Mouse (Mus musculus) cerebellum, adult 11 months (tissue): Measurements from ENCODE around the gene Tent5d.

Experiments
- DNase-seq: peaks from one replicate; pipeline ENCODE4 v3.0.0; 2022

Gene Tent5d

DNA sequence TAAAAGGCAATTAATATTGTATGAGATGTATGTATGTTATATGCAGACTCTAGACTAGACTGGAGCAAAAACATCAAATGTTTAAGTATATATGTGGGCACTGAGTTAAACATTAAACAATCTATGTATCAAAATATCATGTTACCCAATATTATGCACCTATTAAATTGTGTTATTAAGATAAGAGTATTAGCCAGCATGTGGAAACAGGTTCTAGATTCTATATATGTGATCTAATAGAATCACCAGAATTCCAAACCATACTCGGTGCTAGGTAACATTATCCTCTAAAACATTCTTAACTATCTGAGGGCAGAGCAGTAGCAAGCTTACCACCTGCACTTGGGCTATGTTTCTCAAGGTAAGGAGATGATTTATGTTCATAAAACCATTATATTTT is at the start of gene Tent5d:
TSS of gene Tent5d (plus strand) at position 301 of the 400 bp plus-strand sequence.
- no peak for DNase-seq

- no peak for DNase-seq
Measured at GRCm38 (mm10) chrX:107767896-107768295, 24.5 kb upstream of the Tent5d start.

- DNase-seq, result no peak
Measured at GRCm38 (mm10) chrX:107790136-107790535, 2.3 kb upstream of the Tent5d start.

DNA sequence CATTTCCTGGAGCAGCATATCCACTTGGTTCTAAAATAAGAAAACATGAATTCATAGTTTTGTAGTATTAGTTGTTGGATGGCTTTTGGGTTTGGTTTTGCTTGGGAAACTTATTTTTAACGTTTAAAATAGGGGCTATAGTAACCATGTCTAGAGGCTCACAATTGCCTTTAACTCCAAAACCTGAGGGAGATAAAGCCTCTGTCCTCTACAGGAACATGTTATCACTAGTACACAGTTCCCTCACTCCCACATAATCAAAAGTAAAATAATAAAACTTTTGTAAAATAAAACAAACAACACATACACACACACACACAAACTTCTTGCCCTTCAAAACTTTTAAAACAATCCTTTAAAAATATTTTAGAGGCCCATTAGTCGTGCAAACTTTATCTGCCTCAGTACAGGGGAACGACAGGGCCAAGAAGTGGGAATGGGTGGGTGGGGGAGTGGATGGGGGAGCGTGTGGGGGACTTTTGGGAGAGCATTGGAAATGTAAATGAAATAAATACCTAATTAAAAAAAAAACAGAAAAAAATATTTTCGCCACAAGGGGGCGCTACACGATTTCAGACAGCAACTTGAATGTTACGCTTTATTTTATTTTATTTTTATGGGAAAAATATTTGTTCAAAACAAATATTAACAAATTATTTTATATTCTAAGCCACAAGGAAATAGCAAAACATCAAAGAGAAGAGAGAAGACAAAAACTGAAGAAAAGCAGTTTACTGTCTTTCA is 1.5 kb upstream of the Tent5d start:
- DNase-seq, result no peak

DNA sequence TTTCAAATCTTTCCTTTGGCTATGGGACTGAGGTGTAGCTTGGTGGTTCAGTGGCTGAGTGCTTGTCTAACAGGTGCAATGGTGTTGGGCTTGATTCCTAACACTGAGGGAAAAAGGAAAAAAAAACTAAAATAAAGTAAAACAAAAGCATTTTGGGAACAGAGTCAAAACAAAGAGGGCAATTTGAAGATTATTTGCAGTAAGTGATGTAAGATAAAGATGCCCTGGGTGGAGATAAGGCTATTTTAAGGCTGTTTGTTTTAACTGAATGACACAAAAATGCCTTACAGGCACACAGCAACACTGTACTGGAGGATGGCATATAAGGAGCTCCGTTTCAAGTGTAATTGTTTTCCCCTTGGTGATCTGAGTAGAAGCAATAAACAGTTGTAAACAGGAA is 3.4 kb downstream of the Tent5d start:
- DNase-seq, result no peak

- no peak for DNase-seq
Measured at GRCm38 (mm10) chrX:107796919-107797318, 4.5 kb downstream of the Tent5d start.

DNA sequence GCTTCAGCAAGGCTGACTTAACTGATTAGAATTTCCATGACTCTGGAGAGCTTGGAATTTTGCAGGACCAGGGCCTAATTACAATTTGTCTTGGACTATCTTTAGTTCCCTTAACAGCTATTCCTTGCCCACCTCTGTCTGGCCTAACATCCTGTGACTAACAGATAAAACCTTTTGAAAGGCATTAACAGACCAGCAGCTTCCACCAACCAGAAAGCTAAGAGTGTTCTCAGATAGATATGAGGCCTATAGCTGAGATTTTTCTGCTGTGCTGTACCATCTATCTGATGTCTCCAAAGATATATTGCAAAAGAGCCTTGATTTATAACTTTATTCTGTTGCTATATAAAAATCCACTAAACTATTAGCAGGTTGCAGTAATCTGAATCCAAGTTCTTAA is 19.7 kb downstream of the Tent5d start:
- no peak for DNase-seq

DNA sequence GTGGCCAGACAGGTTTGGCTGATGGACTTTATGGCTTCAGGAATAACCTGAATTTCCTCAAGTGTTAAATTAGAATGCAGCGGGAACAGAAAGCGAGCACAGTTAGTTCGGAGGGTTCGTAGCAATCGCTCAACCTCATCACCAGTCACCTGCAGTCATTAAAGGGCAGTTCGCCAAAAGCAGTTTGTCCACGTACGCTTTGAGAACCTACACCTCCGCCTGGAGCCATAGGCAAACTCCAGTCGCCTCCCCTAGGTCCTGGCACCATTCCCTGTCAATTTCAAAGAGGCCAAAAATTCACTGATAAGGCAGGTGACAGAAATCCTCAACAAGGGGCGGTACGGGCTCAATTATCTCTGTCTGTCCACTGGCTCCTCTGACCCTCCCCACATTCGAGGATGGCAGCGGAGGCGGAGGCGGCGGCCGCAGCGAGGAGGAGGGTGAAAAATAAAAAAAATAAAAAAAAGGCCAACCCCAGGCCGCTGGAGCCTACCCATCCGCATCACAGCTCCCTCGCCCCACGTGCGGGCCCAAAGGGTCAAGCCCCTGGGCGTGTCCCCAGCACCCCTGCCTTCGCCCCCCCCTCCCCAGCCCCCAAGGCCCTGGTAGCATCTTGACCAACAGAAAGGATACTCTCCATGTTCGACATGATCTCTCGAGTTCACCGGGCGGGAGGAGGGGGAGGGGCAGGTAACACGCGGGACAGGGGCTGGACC is 23.3 kb downstream of the Tent5d start:
- peak; percentile 46 for DNase-seq

DNA sequence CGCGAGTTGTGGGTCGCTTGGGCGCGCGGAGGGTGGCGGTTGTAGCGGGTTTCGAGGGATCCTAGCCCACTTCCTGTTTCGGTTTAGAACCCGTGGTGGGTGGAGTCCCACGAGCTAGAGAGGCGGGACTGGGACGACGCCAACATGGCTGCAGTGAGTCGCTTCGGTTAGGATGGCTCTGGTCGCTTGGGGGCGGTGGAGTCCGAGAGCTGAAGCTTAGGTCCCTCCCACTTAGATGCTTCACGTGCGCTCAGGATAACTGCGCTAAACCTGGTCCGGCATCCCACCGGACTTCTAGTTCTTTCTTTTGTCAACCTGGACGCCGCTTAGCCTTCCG is 23.8 kb downstream of the Tent5d start, which contains the start of gene 2610002M06Rik:
TSS of gene 2610002M06Rik (minus strand) at position 117 of the 337 bp plus-strand sequence.
- peak; percentile 80 for DNase-seq

GRCm38 (mm10) chrX:107816726-107817125 is 24.3 kb downstream of the Tent5d start:
- DNase-seq, result no peak

GRCm38 (mm10) chrX:107858165-107858564 is 65.8 kb downstream of the Tent5d start:
- no peak for DNase-seq
